Mouse (Mus musculus) liver, embryonic 11.5 days (tissue): ENCODE measurements at regions not wholly inside any gene's neighbourhood (a gene's known extent, or its start where the extent isn't known, plus 50 kb on each side); places are given as distances from the start of the nearest gene placed in this dataset.

Source experiments
- ATAC-seq: fragments of 200-750 bp; cut with Nextera tagmentation; replicated peaks from 2 replicates; pipeline ENCODE4 v1.8.0; 2017; ENCODE audit warnings: moderate number of reproducible peaks, mild to moderate bottlenecking, moderate TSS enrichment, moderate library complexity; ENCODE audit not compliant: low FRiP score
- DNase-seq: peaks from one replicate; pipeline ENCODE4 v3.0.0-alpha.2; 2017; ENCODE audit warnings: low spot score
- H3K27ac ChIP-seq: fragments of 300-500 bp; sonication (generic); 2 replicates; pipeline ENCODE4 v1.5.1; 2014; ENCODE audit warnings: mild to moderate bottlenecking, low read depth, low read length, control low read depth
- H3K27me3 ChIP-seq: fragments of 300-500 bp; sonication (generic); replicated peaks from 2 replicates; pipeline ENCODE4 v1.6.1; 2014; ENCODE audit warnings: low read length, mixed read lengths; ENCODE audit not compliant: control insufficient read depth, insufficient read depth
- H3K36me3 ChIP-seq: fragments of 300-500 bp; sonication (generic); 2 replicates; pipeline ENCODE4 v1.6.1; 2014; ENCODE audit warnings: mild to moderate bottlenecking, low read length, moderate library complexity, mixed read lengths; ENCODE audit not compliant: control insufficient read depth, insufficient read depth
- H3K4me1 ChIP-seq: fragments of 300-500 bp; sonication (generic); replicated peaks from 2 replicates; pipeline ENCODE4 v1.6.1; 2014; ENCODE audit warnings: low read length, mixed read lengths; ENCODE audit not compliant: control insufficient read depth, insufficient read depth
- H3K4me2 ChIP-seq: fragments of 300-500 bp; sonication (generic); 2 replicates; pipeline ENCODE4 v1.6.1; 2014; ENCODE audit warnings: mild to moderate bottlenecking, control low read depth, moderate library complexity
- H3K4me3 ChIP-seq: fragments of 300-500 bp; sonication (generic); 2 replicates; pipeline ENCODE4 v1.5.1; 2014; ENCODE audit warnings: low read depth, low read length, control low read depth
- H3K9ac ChIP-seq: fragments of 300-500 bp; sonication (generic); 2 replicates; pipeline ENCODE4 v1.6.1; 2014; ENCODE audit warnings: low read depth, low read length, control low read depth
- H3K9me3 ChIP-seq: fragments of 300-500 bp; sonication (generic); 2 replicates; pipeline ENCODE4 v1.6.1; 2016; ENCODE audit warnings: low read length, inconsistent platforms, mixed read lengths; ENCODE audit not compliant: control insufficient read depth
- WGBS: fragments of 180-500 bp; shearing (Covaris S2); extraction: QIAGEN DNeasy Blood & Tissue Kit; methylation state at CpG from one replicate; pipeline ENCODE4 v1.1.7; 2014; 5-methylcytosine and 5-hydroxymethylcytosine counted together

- no peaks in the 10 kb centered on the region for H3K36me3 ChIP-seq
- no peak overlapping the region for H3K27ac ChIP-seq
- H3K4me3 ChIP-seq, result no peak overlapping the region
- ATAC-seq (no peak), DNase-seq (no peak)
- no peaks in the 10 kb centered on the region for H3K4me1 ChIP-seq
- no peaks in the 10 kb centered on the region for H3K27me3 ChIP-seq
- WGBS, result 88% methylated on average over 6 of the region's 6 CpGs
- H3K4me2 ChIP-seq, result no peak overlapping the region
- no peak overlapping the region for H3K9ac ChIP-seq
- no peaks in the 10 kb centered on the region for H3K9me3 ChIP-seq
Observed at GRCm38 (mm10) chr9:87865236-87865635, 134.2 kb upstream of the Tbx18 start.

- Histone ChIP-seq H3K36me3 (no peaks in the 10 kb centered on the region), H3K9me3 (no peaks in the 10 kb centered on the region), H3K4me3 (no peak overlapping the region), H3K4me2 (no peak overlapping the region), H3K9ac (no peak overlapping the region), H3K27ac (no peak overlapping the region), H3K27me3 (no peaks in the 10 kb centered on the region), H3K4me1 (no peaks in the 10 kb centered on the region)
- DNase-seq (no peak), ATAC-seq (no peak)
- 77% methylated on average over 6 of the region's 6 CpGs for WGBS
Observed at GRCm38 (mm10) chr9:87872384-87872905, 141.4 kb upstream of the Tbx18 start.

- Histone ChIP-seq H3K36me3 (no peaks in the 10 kb centered on the region), H3K4me3 (no peak overlapping the region), H3K9ac (no peak overlapping the region), H3K4me1 (no peaks in the 10 kb centered on the region), H3K27me3 (no peaks in the 10 kb centered on the region), H3K4me2 (no peak overlapping the region), H3K9me3 (no peaks in the 10 kb centered on the region), H3K27ac (no peak overlapping the region)
- no peak for DNase-seq
- no peak for ATAC-seq
- 73% methylated on average over 1 of the region's 1 CpGs for WGBS
Observed at GRCm38 (mm10) chr9:87882587-87882986, 151.5 kb upstream of the Tbx18 start.

GRCm38 (mm10) chr9:87883069-87883468, 152.0 kb upstream of the Tbx18 start:
- Histone ChIP-seq H3K36me3 (no peaks in the 10 kb centered on the region), H3K9ac (no peak overlapping the region), H3K4me1 (no peaks in the 10 kb centered on the region), H3K27ac (no peak overlapping the region), H3K4me2 (no peak overlapping the region), H3K9me3 (no peaks in the 10 kb centered on the region), H3K27me3 (no peaks in the 10 kb centered on the region), H3K4me3 (no peak overlapping the region)
- DNase-seq, result no peak
- no peak for ATAC-seq

- H3K27me3 ChIP-seq, result no peaks in the 10 kb centered on the region
- no peak overlapping the region for H3K4me2 ChIP-seq
- ATAC-seq (no peak), DNase-seq (no peak)
- H3K9me3 ChIP-seq, result no peaks in the 10 kb centered on the region; the same call in 1 of the 2 replicates
- no peak overlapping the region for H3K4me3 ChIP-seq
- no peaks in the 10 kb centered on the region for H3K36me3 ChIP-seq
- 43% methylated on average over 4 of the region's 4 CpGs for WGBS
- no peaks in the 10 kb centered on the region for H3K4me1 ChIP-seq
- H3K9ac ChIP-seq, result no peak overlapping the region
- no peak overlapping the region for H3K27ac ChIP-seq
Observed at GRCm38 (mm10) chr9:87894051-87894450, 163.0 kb upstream of the Tbx18 start.

GRCm38 (mm10) chr9:87894596-87894995, 163.5 kb upstream of the Tbx18 start:
- H3K9me3 ChIP-seq, result no peaks in the 10 kb centered on the region; the same call in 1 of the 2 replicates
- no peak overlapping the region for H3K4me2 ChIP-seq
- H3K4me1 ChIP-seq, result no peaks in the 10 kb centered on the region
- no peak overlapping the region for H3K9ac ChIP-seq
- DNase-seq (no peak), ATAC-seq (no peak)
- no peak overlapping the region for H3K4me3 ChIP-seq
- WGBS, result 49% methylated on average over 3 of the region's 3 CpGs
- no peak overlapping the region for H3K27ac ChIP-seq
- no peaks in the 10 kb centered on the region for H3K27me3 ChIP-seq
- no peaks in the 10 kb centered on the region for H3K36me3 ChIP-seq

GRCm38 (mm10) chr9:87895526-87895925, 164.5 kb upstream of the Tbx18 start:
- 72% methylated on average over 4 of the region's 4 CpGs for WGBS
- Histone ChIP-seq H3K27ac (no peak overlapping the region), H3K4me1 (no peaks in the 10 kb centered on the region), H3K36me3 (no peaks in the 10 kb centered on the region), H3K4me3 (no peak overlapping the region), H3K4me2 (no peak overlapping the region), H3K27me3 (no peaks in the 10 kb centered on the region), H3K9ac (no peak overlapping the region), H3K9me3 (no peaks in the 10 kb centered on the region; the same call in 1 of the 2 replicates)
- ATAC-seq (no peak), DNase-seq (no peak)

- Histone ChIP-seq H3K4me1 (no peaks in the 10 kb centered on the region), H3K9ac (no peak overlapping the region), H3K9me3 (no peaks in the 10 kb centered on the region; the same call in 1 of the 2 replicates), H3K36me3 (no peaks in the 10 kb centered on the region), H3K27ac (no peak overlapping the region), H3K27me3 (no peaks in the 10 kb centered on the region), H3K4me2 (no peak overlapping the region), H3K4me3 (no peak overlapping the region)
- no peak for DNase-seq
- ATAC-seq, result no peak
- 56% methylated on average over 3 of the region's 3 CpGs for WGBS
Observed at GRCm38 (mm10) chr9:87897336-87897735, 166.3 kb upstream of the Tbx18 start.

GRCm38 (mm10) chr9:87899368-87899767, 168.3 kb upstream of the Tbx18 start:
- no peaks in the 10 kb centered on the region for H3K36me3 ChIP-seq
- WGBS, result 81% methylated on average over 5 of the region's 5 CpGs
- DNase-seq, result no peak
- no peaks in the 10 kb centered on the region for H3K27me3 ChIP-seq
- H3K4me2 ChIP-seq, result no peak overlapping the region
- H3K4me3 ChIP-seq, result no peak overlapping the region
- no peaks in the 10 kb centered on the region; the same call in 1 of the 2 replicates for H3K9me3 ChIP-seq
- no peak overlapping the region for H3K9ac ChIP-seq
- no peak overlapping the region for H3K27ac ChIP-seq
- H3K4me1 ChIP-seq, result no peaks in the 10 kb centered on the region
- ATAC-seq, result no peak
